Mouse (Mus musculus): ENCODE measurements around the gene Slc12a3. TPM values are rescaled to one million over a fixed set of nuclear protein-coding genes. Genes with fewer than 3 reads are reported as not detected.
A peak's percentile ranks its signal among the peaks of the same experiment; 100 is the strongest.

Gene Slc12a3
- polyA plus RNA-seq, 1 experiment from 2014 or later = 0.10 TPM

GRCm38 (mm10) chr8:94346264-94346663 lies 17.3 kb downstream of the Slc12a3 start:
- Histone ChIP-seq H3K4me1 (replicated peaks; ENCODE audit: control insufficient read depth, insufficient read depth) (no peaks in the 10 kb centered on the region), H3K9me3 (ENCODE audit: control insufficient read depth, low read length) (no peaks in the 10 kb centered on the region), H3K4me2 (replicated peaks; ENCODE audit: low read depth) (no peak overlapping the region), H3K27me3 (ENCODE audit: control insufficient read depth, insufficient read depth, low read length) (no peaks in the 10 kb centered on the region), H3K9ac (ENCODE audit: low read length) (no peak overlapping the region), H3K36me3 (ENCODE audit: control insufficient read depth, insufficient read depth, low read length) (no peaks in the 10 kb centered on the region), H3K27ac (replicated peaks) (0 out of 2 replicates have a peak overlapping the region, but pooled peaks have one; percentile 6), H3K4me3 (ENCODE audit: low read depth, low read length) (no peak overlapping the region)
- TF ChIP-seq CTCF (IDR thresholded peaks at IDR 0.05; ENCODE audit: low read depth) (no peak), EP300 (optimal IDR thresholded peaks at IDR 0.05) (no peak)
- 90% methylated on average over 13 of the region's 13 CpGs for WGBS
- ATAC-seq (ENCODE audit: low FRiP score, low TSS enrichment) (no peak), DNase-seq (ENCODE audit: low spot score) (no peak)

GRCm38 (mm10) chr8:94348425-94348824 lies 19.4 kb downstream of the Slc12a3 start:
- ATAC-seq (ENCODE audit: low FRiP score, low TSS enrichment) (no peak), DNase-seq (ENCODE audit: low spot score) (no peak)
- 49% methylated on average over 9 of the region's 9 CpGs for WGBS
- H3K4me1 ChIP-seq (replicated peaks; ENCODE audit: control insufficient read depth, insufficient read depth) = no peaks in the 10 kb centered on the region
- no peak overlapping the region for H3K9ac ChIP-seq (ENCODE audit: low read length)
- TF ChIP-seq EP300 (optimal IDR thresholded peaks at IDR 0.05) (no peak), CTCF (IDR thresholded peaks at IDR 0.05; ENCODE audit: low read depth) (no peak)
- no peak overlapping the region for H3K4me2 ChIP-seq (replicated peaks; ENCODE audit: low read depth)
- H3K4me3 ChIP-seq (ENCODE audit: low read depth, low read length) = no peak overlapping the region
- no peak overlapping the region for H3K27ac ChIP-seq (replicated peaks)
- no peaks in the 10 kb centered on the region for H3K36me3 ChIP-seq (ENCODE audit: control insufficient read depth, insufficient read depth, low read length)
- H3K27me3 ChIP-seq (ENCODE audit: control insufficient read depth, insufficient read depth, low read length) = no peaks in the 10 kb centered on the region
- H3K9me3 ChIP-seq (ENCODE audit: control insufficient read depth, low read length) = no peaks in the 10 kb centered on the region

GRCm38 (mm10) chr8:94354069-94354531 lies 25.1 kb downstream of the Slc12a3 start:
- Histone ChIP-seq H3K4me1 (replicated peaks; ENCODE audit: control insufficient read depth, insufficient read depth) (peaks cover 8% of the 10 kb centered on the region; the same call in 1 of the 2 replicates), H3K9me3 (ENCODE audit: control insufficient read depth, low read length) (no peaks in the 10 kb centered on the region), H3K36me3 (ENCODE audit: control insufficient read depth, insufficient read depth, low read length) (no peaks in the 10 kb centered on the region), H3K9ac (ENCODE audit: low read length) (0 out of 2 replicates have a peak overlapping the region, but pooled peaks have one; percentile 31), H3K4me2 (replicated peaks; ENCODE audit: low read depth) (0 out of 2 replicates have a peak overlapping the region, but pooled peaks have one; percentile 8), H3K4me3 (ENCODE audit: low read depth, low read length) (no peak overlapping the region), H3K27ac (replicated peaks) (peak overlapping the region; percentile 96), H3K27me3 (ENCODE audit: control insufficient read depth, insufficient read depth, low read length) (no peaks in the 10 kb centered on the region)
- WGBS = 52% methylated on average over 7 of the region's 7 CpGs
- TF ChIP-seq CTCF (IDR thresholded peaks at IDR 0.05; ENCODE audit: low read depth) (no peak), EP300 (optimal IDR thresholded peaks at IDR 0.05) (peak; percentile 79)
- DNase-seq (ENCODE audit: low spot score) = peak; percentile 73
- ATAC-seq (ENCODE audit: low FRiP score, low TSS enrichment) = peak; percentile 91

GRCm38 (mm10) chr8:94354571-94354970 lies 25.6 kb downstream of the Slc12a3 start:
- peak; percentile 88 for ATAC-seq (ENCODE audit: low FRiP score, low TSS enrichment)
- 0 out of 2 replicates have a peak overlapping the region, but pooled peaks have one; percentile 31 for H3K9ac ChIP-seq (ENCODE audit: low read length)

GRCm38 (mm10) chr8:94357220-94357619 lies 28.2 kb downstream of the Slc12a3 start:
- 69% methylated on average over 6 of the region's 6 CpGs for WGBS
- no peaks in the 10 kb centered on the region for H3K36me3 ChIP-seq (ENCODE audit: control insufficient read depth, insufficient read depth, low read length)
- ATAC-seq (ENCODE audit: low FRiP score, low TSS enrichment) = no peak

More at GRCm38 (mm10) chr8:94354571-94354970, 25.6 kb downstream of the Slc12a3 start:
- whole genome bisulfite sequencing = 41% methylated on average over 4 of the region's 4 CpGs
- H3K4me1 ChIP-seq (replicated peaks; ENCODE audit: control insufficient read depth, insufficient read depth) = peaks cover 8% of the 10 kb centered on the region; the same call in 1 of the 2 replicates
- TF ChIP-seq CTCF (IDR thresholded peaks at IDR 0.05; ENCODE audit: low read depth) (no peak), EP300 (optimal IDR thresholded peaks at IDR 0.05) (no peak)
- H3K27me3 ChIP-seq (ENCODE audit: control insufficient read depth, insufficient read depth, low read length) = no peaks in the 10 kb centered on the region
- H3K27ac ChIP-seq (replicated peaks) = peak overlapping the region; percentile 96
- H3K4me2 ChIP-seq (replicated peaks; ENCODE audit: low read depth) = 0 out of 2 replicates have a peak overlapping the region, but pooled peaks have one; percentile 8
- no peak overlapping the region for H3K4me3 ChIP-seq (ENCODE audit: low read depth, low read length)
- peak; percentile 80 for DNase-seq (ENCODE audit: low spot score)
- H3K9me3 ChIP-seq (ENCODE audit: control insufficient read depth, low read length) = no peaks in the 10 kb centered on the region
- no peaks in the 10 kb centered on the region for H3K36me3 ChIP-seq (ENCODE audit: control insufficient read depth, insufficient read depth, low read length)

GRCm38 (mm10) chr8:94358541-94358940 lies 29.5 kb downstream of the Slc12a3 start:
- no peak for TF ChIP-seq CTCF (IDR thresholded peaks at IDR 0.05; ENCODE audit: low read depth)
- TF ChIP-seq EP300 (optimal IDR thresholded peaks at IDR 0.05) = no peak
- Histone ChIP-seq H3K27me3 (ENCODE audit: control insufficient read depth, insufficient read depth, low read length) (no peaks in the 10 kb centered on the region), H3K27ac (replicated peaks) (peak overlapping the region; percentile 74), H3K36me3 (ENCODE audit: control insufficient read depth, insufficient read depth, low read length) (no peaks in the 10 kb centered on the region), H3K9me3 (ENCODE audit: control insufficient read depth, low read length) (no peaks in the 10 kb centered on the region), H3K4me3 (ENCODE audit: low read depth, low read length) (no peak overlapping the region), H3K4me1 (replicated peaks; ENCODE audit: control insufficient read depth, insufficient read depth) (peaks cover 12% of the 10 kb centered on the region), H3K4me2 (replicated peaks; ENCODE audit: low read depth) (0 out of 2 replicates have a peak overlapping the region, but pooled peaks have one; percentile 15), H3K9ac (ENCODE audit: low read length) (no peak overlapping the region)
- DNase-seq (ENCODE audit: low spot score) (peak; percentile 84), ATAC-seq (ENCODE audit: low FRiP score, low TSS enrichment) (peak; percentile 8; the same call in 1 of the 2 replicates)
- WGBS = 24% methylated on average over 5 of the region's 5 CpGs

More at GRCm38 (mm10) chr8:94357220-94357619, 28.2 kb downstream of the Slc12a3 start:
- Histone ChIP-seq H3K9ac (ENCODE audit: low read length) (no peak overlapping the region), H3K4me1 (replicated peaks; ENCODE audit: control insufficient read depth, insufficient read depth) (peaks cover 8% of the 10 kb centered on the region; the same call in 1 of the 2 replicates), H3K9me3 (ENCODE audit: control insufficient read depth, low read length) (no peaks in the 10 kb centered on the region), H3K27me3 (ENCODE audit: control insufficient read depth, insufficient read depth, low read length) (no peaks in the 10 kb centered on the region), H3K4me3 (ENCODE audit: low read depth, low read length) (no peak overlapping the region), H3K27ac (replicated peaks) (no peak overlapping the region), H3K4me2 (replicated peaks; ENCODE audit: low read depth) (no peak overlapping the region)
- TF ChIP-seq CTCF (IDR thresholded peaks at IDR 0.05; ENCODE audit: low read depth) (no peak), EP300 (optimal IDR thresholded peaks at IDR 0.05) (no peak)
- no peak for DNase-seq (ENCODE audit: low spot score)

Data from stomach, postnatal 0 days (tissue).